Mouse (Mus musculus) cerebellum, postnatal 10 days (tissue): ENCODE data around the gene S100a4.
A peak's percentile ranks its signal among the peaks of the same experiment; 100 is the strongest.

Experiments used
- DNase-seq, 2 experiments: peaks; one replicate each; pipeline ENCODE4 v3.0.0; 2021; ENCODE audit warnings: mixed read lengths in 2 of 2

S100a4 gene

DNA sequence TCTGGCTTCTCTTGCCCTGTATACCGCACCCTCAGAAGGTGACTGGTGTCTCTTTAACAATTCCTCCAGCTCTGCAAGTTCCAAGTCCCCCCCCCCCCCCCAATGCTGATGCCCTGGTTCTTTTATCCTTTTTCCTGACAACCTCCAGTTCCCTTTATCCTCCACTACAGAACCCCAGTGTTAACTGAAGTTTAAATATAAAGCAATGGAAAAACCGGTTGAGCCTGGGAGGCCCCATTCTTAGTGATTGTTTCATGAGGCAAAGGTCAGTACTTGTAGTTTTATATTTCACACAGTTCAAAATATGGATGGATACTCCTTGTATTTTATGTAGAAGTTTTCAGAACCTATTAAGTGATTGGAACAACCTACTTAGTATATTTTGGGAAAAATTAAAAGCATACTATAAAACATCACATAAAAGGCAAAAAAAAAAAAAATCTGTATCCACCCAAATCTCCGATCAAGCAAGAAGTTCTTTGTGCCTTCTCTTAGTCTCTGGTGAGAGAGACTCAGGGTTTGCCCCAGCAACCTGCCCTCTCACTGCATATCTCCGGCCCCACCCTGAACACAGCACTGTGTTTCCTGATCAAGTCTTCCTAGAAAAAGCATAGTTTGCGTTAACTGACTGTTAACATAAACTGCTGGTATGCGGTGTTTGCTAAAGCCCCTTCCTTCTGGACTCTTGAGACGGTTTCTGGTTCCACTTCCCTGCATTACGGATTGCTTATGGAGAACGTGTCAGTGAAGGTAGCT is 22.9 kb downstream of the S100a4 start:
- DNase-seq: no peak

GRCm38 (mm10) chr3:90627366-90627765 is 23.8 kb downstream of the S100a4 start:
- no peak for DNase-seq

DNA sequence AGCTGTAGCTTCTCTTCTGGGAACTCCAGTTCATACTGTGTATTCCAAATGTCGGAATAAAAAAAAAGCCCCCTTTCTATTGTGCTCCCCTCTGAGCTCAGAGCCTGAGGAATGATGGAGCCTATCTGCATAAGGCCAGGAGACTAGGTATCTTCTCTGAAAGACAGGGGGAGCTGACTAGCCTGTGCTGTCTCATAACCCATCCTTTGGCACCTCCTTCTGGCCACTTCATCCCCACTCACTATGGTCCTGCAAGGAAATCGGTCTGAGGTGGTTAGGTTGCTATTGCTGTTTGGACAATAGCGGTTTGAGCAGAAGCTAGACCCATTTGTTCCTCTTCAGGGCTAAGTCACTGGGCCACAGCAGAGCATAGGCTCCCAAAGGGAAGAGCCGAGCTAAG is 24.2 kb downstream of the S100a4 start:
- DNase-seq: peak; percentile 28 to 46

DNA sequence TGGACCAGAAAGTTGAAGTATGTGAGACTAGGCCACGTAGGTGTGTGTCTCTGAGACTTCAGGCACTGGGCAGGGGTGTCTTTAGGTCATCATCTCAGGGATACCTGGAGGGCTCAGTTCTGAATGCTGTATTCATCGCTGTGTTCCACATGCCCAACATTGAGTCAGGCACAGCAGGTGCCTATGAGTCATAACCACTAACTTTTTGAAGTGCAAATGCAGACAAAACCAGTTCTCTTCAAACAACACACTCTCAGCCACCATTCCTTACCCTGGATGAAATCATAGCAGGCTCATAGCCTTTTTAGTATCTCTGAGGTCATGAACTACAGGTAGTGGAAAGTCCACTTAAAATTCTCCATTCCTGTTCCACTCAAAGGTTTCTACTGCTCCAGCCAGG is 25.7 kb downstream of the S100a4 start:
- no peak for DNase-seq

DNA sequence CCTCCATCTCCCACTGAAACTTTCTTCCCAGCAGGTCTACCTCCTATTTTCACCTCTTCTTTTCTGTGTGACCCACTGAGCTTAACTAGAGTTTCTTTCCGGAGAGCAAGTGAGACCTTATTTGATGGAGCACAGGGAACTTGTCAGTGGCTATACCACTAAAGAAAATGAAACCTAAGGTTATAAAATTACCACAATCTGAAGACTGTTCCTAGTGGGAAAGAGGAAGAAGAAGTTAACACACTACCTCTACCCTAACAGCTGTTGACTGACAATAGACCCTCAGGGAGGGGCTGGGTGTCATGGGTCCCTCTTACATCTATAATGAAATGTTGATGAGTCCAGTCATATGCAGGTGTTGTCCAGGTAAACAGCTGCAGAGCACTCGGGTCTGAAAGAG is 28.4 kb downstream of the S100a4 start:
- no peak for DNase-seq

- DNase-seq: no peak
Observed at GRCm38 (mm10) chr3:90638511-90639275, 35.1 kb downstream of the S100a4 start.

GRCm38 (mm10) chr3:90639511-90640154 is 36.1 kb downstream of the S100a4 start:
- DNase-seq: peak; percentile 45 to 50

DNA sequence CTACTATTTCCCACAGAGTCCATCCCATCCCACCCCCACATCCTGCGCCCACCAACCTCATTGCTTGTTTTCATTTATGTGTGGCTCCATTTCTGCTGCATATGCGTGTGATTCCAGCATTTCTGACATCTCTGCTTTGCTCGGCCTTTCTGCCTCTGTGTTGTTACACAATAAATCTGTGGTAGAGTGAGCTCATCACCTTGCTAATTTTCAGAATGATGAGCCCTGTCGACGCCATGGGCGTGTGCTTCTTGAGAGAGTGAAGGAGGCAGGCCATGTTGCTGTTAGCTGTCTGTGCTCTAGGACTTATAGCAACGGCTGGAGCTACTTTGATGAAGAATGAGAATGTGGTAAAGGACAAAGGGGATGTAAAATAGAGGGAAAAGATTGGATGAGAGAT is 37.4 kb downstream of the S100a4 start:
- DNase-seq: no peak

- DNase-seq: peak; percentile 51 to 56
Observed at GRCm38 (mm10) chr3:90644220-90644619, 40.6 kb downstream of the S100a4 start.

DNA sequence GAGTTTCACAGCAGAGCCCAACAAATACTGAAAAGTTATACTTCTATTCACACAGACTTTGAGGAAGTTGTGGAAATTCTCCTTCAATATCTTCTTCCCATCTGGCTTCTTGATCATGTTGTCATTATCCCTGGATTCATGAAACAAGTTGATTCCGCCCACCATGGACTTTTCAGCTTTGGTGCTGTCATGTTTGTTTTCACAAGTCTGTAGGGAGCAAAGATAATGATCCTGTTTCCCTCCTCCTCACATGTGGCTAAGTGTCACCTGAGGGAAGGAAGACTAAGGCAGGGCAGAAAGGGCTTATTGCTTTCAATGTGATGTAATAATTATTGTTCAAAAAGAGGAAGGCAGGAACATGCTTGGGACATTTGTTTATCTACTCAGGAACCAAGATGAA is 43.7 kb downstream of the S100a4 start:
- DNase-seq: no peak

DNA sequence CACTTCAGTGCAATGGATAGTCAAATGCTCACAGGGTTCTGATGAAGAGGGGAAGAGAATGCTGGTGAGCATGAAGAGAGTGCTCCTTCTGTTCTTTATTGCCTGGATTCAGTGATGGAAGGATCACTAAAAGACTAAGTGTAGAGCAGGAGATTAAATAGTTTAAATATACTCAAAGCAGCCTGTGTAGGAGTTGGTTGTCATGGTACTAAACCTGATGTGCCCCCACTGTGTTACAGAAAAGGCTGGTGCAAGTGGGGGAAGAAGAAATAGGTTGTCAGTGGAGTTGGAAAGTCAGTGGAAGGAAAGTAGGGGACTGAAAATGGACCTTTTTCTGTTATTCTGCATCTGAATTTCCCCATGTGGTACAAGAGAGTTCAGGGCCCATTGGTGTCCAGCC is 45.4 kb downstream of the S100a4 start:
- no peak for DNase-seq

- no peak for DNase-seq
Observed at GRCm38 (mm10) chr3:90649832-90650231, 46.3 kb downstream of the S100a4 start.

DNA sequence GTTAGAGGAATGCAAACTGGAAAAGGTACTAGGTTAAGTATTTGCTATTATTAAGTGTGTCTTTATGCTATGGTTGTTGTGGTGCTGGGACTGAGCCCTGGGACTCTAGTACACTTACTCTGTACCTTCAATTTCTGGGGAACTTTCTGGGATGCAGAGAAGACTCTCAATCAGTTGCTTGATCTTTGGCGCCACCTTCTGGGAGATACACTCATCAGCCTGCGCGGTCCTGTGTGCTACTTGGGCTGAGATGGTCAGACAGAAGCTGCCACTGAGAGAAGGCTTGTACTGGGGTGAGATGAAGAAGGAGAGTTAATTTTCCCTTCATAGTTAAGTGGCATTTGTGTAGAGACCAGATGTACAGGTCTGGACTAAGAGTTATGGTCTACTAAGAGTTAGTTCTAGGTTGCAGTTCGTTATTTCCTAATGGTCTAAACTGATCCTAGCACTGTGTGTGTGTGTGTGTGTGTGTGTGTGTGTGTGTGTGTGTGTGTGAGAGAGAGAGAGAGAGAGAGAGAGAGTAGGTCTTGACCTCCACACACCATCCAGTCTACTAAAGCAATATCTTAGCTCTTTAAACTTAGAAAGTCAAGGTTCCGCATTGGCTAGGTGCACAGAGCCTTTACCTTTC is 49.4 kb downstream of the S100a4 start:
- peak; percentile 88 to 89 for DNase-seq

GRCm38 (mm10) chr3:90653717-90654116 is 50.1 kb downstream of the S100a4 start, which contains the start of gene S100a7a:
S100a7a (plus strand) TSS chr3:90654017.
- DNase-seq: no peak
